Mouse (Mus musculus) ES-Bruce4 (cell line): ENCODE measurements around the gene Sh3rf1.

Experiments
- CTCF ChIP-seq: IDR thresholded peaks from one replicate; pipeline ENCODE4 v1.8.1; 2011; ENCODE audit warnings: low read depth, low read length
- EP300 ChIP-seq: IDR thresholded peaks from 2 replicates; pipeline ENCODE4 v1.6.1; 2011; ENCODE audit warnings: low read depth, low read length; ENCODE audit not compliant: insufficient read depth
- POLR2A ChIP-seq: IDR thresholded peaks from one replicate; pipeline ENCODE4 v1.8.1; 2011; ENCODE audit warnings: low read length; ENCODE audit not compliant: insufficient read depth

GRCm38 (mm10) chr8:61437305-61437605, 213.6 kb downstream of the Sh3rf1 start:
- TF ChIP-seq CTCF = no peak
- no peak for TF ChIP-seq EP300
- TF ChIP-seq POLR2A = no peak
